Mouse (Mus musculus) cortical plate, adult 2 months (tissue): ENCODE data around the gene Mybph.

Source experiments
- CTCF ChIP-seq: fragments of 200-500 bp; IDR thresholded peaks from 2 replicates; pipeline ENCODE4 v1.5.1; 2011; ENCODE audit warnings: mild to moderate bottlenecking, control low read depth, low read length; ENCODE audit not compliant: insufficient read depth; ENCODE audit errors: extremely low read depth
- POLR2A ChIP-seq: fragments of 200-500 bp; IDR thresholded peaks from 2 replicates; pipeline ENCODE4 v1.6.1; 2011; ENCODE audit warnings: mild to moderate bottlenecking, low read length, control low read depth; ENCODE audit not compliant: insufficient read depth; ENCODE audit errors: extremely low read depth

DNA sequence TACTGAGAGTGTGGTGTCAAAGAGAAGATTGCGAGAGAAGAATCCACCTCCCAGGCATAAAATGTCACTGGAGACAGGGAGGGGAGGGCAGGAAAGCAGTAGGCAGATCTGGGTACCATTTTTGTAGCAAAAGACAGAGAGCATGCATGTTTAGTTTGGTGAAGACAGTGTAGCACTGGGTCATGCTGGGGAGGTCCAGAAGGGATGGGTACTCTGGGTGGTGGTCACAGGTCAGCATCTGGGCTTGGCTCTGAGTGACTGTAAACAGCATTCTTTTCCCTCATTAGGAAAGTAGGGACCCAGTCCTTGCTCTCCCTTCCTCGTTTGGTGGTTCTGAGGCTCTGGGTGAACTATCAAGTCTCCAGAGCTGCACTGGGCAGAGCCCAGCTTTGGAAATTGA lies 7.2 kb downstream of the Mybph start:
- TF ChIP-seq CTCF: no peak
- no peak for TF ChIP-seq POLR2A
